Comparison of ENCODE assay signal across 8 mouse cellular contexts in the genomic region with DNA sequence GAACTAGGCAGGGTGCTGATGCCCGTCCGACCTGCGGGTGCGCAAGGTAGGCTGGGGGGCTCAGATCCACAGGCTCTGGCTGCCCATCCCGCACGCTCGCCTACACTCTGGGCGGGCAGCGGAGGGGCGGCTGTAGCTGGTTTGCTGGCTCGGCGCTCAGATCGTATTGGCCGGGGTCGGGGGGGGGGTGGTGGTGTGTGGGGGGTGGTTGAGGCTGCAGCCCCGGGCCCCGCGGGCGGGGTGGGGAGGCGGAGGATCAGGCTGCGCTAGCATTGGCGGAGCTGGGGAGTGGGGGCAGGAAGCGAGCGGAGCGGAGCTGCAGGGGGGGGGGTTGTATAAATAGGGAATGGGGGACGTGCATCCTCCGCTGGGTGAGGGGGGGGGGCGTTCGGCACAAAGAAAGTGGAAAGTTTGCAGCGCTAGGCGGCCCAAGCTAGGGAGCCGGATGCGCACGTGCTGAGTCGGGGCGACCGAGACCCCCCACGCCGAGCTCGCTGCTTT. TPM values are rescaled to one million over a fixed set of nuclear protein-coding genes. Genes with fewer than 3 reads are reported as not detected.
DNase-seq lines count a peak whose midpoint lies in the region; ATAC-seq and TF ChIP-seq lines count a peak whose summit lies in the region.

No protein-coding gene starts in this region.

- ATAC-seq in CD4-positive, CD25-positive, alpha-beta regulatory T cell, adult 4 months: peak; percentile 50
- ATAC-seq in forebrain, embryonic 12.5 days (ENCODE audit: low FRiP score): peak; percentile 82
- ATAC-seq in lung, embryonic 15.5 days (ENCODE audit: borderline replicate concordance, extremely low read depth, low FRiP score, low TSS enrichment): peak; percentile 85

- no peaks in the 10 kb centered on the region; the same call in 1 of the 2 replicates for H3K4me1 ChIP-seq in bone marrow, adult 2 months (ENCODE audit: control insufficient read depth, insufficient read depth, low read length)
- H3K4me1 ChIP-seq in forebrain, embryonic 12.5 days: peaks cover 32% of the 10 kb centered on the region
- peaks cover 35% of the 10 kb centered on the region for H3K4me1 ChIP-seq in lung, embryonic 15.5 days
- peaks cover 39% of the 10 kb centered on the region for H3K4me1 ChIP-seq in olfactory bulb, adult 2 months (ENCODE audit: control insufficient read depth, insufficient read depth, low read length)

- H3K9ac ChIP-seq in forebrain, embryonic 12.5 days: peak overlapping the region; percentile 97
- peak overlapping the region; percentile 99 for H3K9ac ChIP-seq in lung, embryonic 15.5 days

- H3K36me3 ChIP-seq in forebrain, embryonic 12.5 days (replicated peaks): peaks cover 12% of the 10 kb centered on the region
- H3K36me3 ChIP-seq in lung, embryonic 15.5 days: peaks cover 12% of the 10 kb centered on the region

- DNase-seq in heart, postnatal 36 days: peak; percentile 58 to 74
- DNase-seq in layer of hippocampus, adult 2 months (ENCODE audit: low spot score in 2 of 2): peak; percentile 69 to 74
- DNase-seq in thymus, postnatal 14 days: peak; percentile 91

- H3K4me2 ChIP-seq in forebrain, embryonic 12.5 days: peak overlapping the region; percentile 89
- H3K4me2 ChIP-seq in lung, embryonic 15.5 days: peak overlapping the region; percentile 96

- H3K9me3 ChIP-seq in forebrain, embryonic 12.5 days: no peaks in the 10 kb centered on the region
- no peaks in the 10 kb centered on the region for H3K9me3 ChIP-seq in lung, embryonic 15.5 days

- WGBS in bone marrow, adult 2 months: 2% methylated on average over 36 of the region's 40 CpGs
- under 1% methylated on average over 22 of the region's 40 CpGs for WGBS in forebrain, embryonic 12.5 days
- under 1% methylated on average over 33 of the region's 40 CpGs for WGBS in lung, embryonic 15.5 days
- WGBS in olfactory bulb, adult 2 months: under 1% methylated on average over 38 of the region's 40 CpGs

- intact Hi-C loops in heart, postnatal 36 days (cut with DNase I): no loop called here

- H3K27me3 ChIP-seq in forebrain, embryonic 12.5 days: no peaks in the 10 kb centered on the region
- H3K27me3 ChIP-seq in lung, embryonic 15.5 days: no peaks in the 10 kb centered on the region

- H3K27ac ChIP-seq in bone marrow, adult 2 months (ENCODE audit: control insufficient read depth, insufficient read depth, low read depth, low read length, poor library complexity): peak overlapping the region; percentile 98
- H3K27ac ChIP-seq in forebrain, embryonic 12.5 days: peak overlapping the region; percentile 100
- H3K27ac ChIP-seq in layer of hippocampus, adult 2 months: peak overlapping the region; percentile 100
- peak overlapping the region; percentile 100 for H3K27ac ChIP-seq in lung, embryonic 15.5 days
- H3K27ac ChIP-seq in olfactory bulb, adult 2 months (ENCODE audit: insufficient read depth, low read depth, low read length): peak overlapping the region; percentile 99

- peak overlapping the region; percentile 88 for H3K4me3 ChIP-seq in bone marrow, adult 2 months (replicated peaks; ENCODE audit: control insufficient read depth, low read depth, low read length)
- H3K4me3 ChIP-seq in forebrain, embryonic 12.5 days (replicated peaks): peak overlapping the region; percentile 91
- H3K4me3 ChIP-seq in layer of hippocampus, adult 2 months: peak overlapping the region; percentile 97
- H3K4me3 ChIP-seq in lung, embryonic 15.5 days: peak overlapping the region; percentile 90
- H3K4me3 ChIP-seq in olfactory bulb, adult 2 months (ENCODE audit: insufficient read depth, low read depth, low read length): peak overlapping the region; percentile 91

- no peak for TF ChIP-seq CTCF in bone marrow, adult 2 months (IDR thresholded peaks at IDR 0.05; ENCODE audit: control insufficient read depth, insufficient read depth, low read length)
- no peak for TF ChIP-seq CTCF in layer of hippocampus, adult 2 months (conservative IDR thresholded peaks at IDR 0.05)
- no peak for TF ChIP-seq CTCF in olfactory bulb, adult 2 months (IDR thresholded peaks at IDR 0.05; ENCODE audit: insufficient read depth, low read depth, low read length)

- TF ChIP-seq POLR2A in bone marrow, adult 2 months (IDR thresholded peaks at IDR 0.05; ENCODE audit: borderline replicate concordance, control insufficient read depth, low read depth, low read length): no peak
- 0 out of 2 replicates have a peak, but pooled peaks have one; percentile 15 for TF ChIP-seq POLR2A in olfactory bulb, adult 2 months (IDR thresholded peaks at IDR 0.05; ENCODE audit: insufficient read depth, low read depth, low read length)

RNA-seq across cellular contexts. Expression of a gene that starts 0.7 kb away (rescaled TPM):
- 10 to 100 TPM; 14.2 to 17.7 TPM for polyA plus RNA-seq in CD4-positive, CD25-positive, alpha-beta regulatory T cell, adult 4 months (2017; shearing (Covaris generic))
- 33.6 and 53.9 TPM in 2 replicates for polyA plus RNA-seq in bone marrow, adult 2 months (2011; ENCODE audit: insufficient read depth, insufficient read length, low replicate concordance, missing spikeins)
- polyA plus RNA-seq in forebrain, embryonic 12.5 days (2016; fragmentation: Nextera tagmentation; extraction: Ambion mirVana): 126 and 128 TPM in 2 replicates
- 10 to 100 TPM; 24.9 to 31.0 TPM for total RNA-seq in heart, postnatal 36 days (2021)
- total RNA-seq in layer of hippocampus, adult 2 months (2021): 10 to 100 TPM; 55.5 to 56.6 TPM
- polyA plus RNA-seq in lung, embryonic 15.5 days (2015; fragmentation: Nextera tagmentation; extraction: Ambion mirVana): 48.9 and 52.7 TPM in 2 replicates
- polyA plus RNA-seq in olfactory bulb, adult 2 months (2012; ENCODE audit: insufficient read depth, insufficient read length, low replicate concordance, missing spikeins): not detected in 2 replicates

RNA-seq across cellular contexts. Expression of a gene that starts 23.1 kb away (rescaled TPM):
- polyA plus RNA-seq in CD4-positive, CD25-positive, alpha-beta regulatory T cell, adult 4 months (2017; shearing (Covaris generic)): 100 to 1,000 TPM; 175 to 190 TPM
- polyA plus RNA-seq in bone marrow, adult 2 months (2011; ENCODE audit: insufficient read depth, insufficient read length, low replicate concordance, missing spikeins): 50.8 and 78.5 TPM in 2 replicates
- 268 and 271 TPM in 2 replicates for polyA plus RNA-seq in forebrain, embryonic 12.5 days (2016; fragmentation: Nextera tagmentation; extraction: Ambion mirVana)
- total RNA-seq in heart, postnatal 36 days (2021): 10 to 100 TPM; 61.8 to 63.3 TPM
- total RNA-seq in layer of hippocampus, adult 2 months (2021): 10 to 100 TPM; 91.7 to 98.9 TPM
- 251 and 257 TPM in 2 replicates for polyA plus RNA-seq in lung, embryonic 15.5 days (2015; fragmentation: Nextera tagmentation; extraction: Ambion mirVana)
- not detected in 2 replicates for polyA plus RNA-seq in olfactory bulb, adult 2 months (2012; ENCODE audit: insufficient read depth, insufficient read length, low replicate concordance, missing spikeins)

RNA-seq across cellular contexts. Expression of a gene that starts 40.8 kb away (rescaled TPM):
- polyA plus RNA-seq in CD4-positive, CD25-positive, alpha-beta regulatory T cell, adult 4 months (2017; shearing (Covaris generic)): 10 to 100 TPM; 54.8 to 78.5 TPM
- 11.6 and 29.7 TPM in 2 replicates for polyA plus RNA-seq in bone marrow, adult 2 months (2011; ENCODE audit: insufficient read depth, insufficient read length, low replicate concordance, missing spikeins)
- 12.8 and 13.3 TPM in 2 replicates for polyA plus RNA-seq in forebrain, embryonic 12.5 days (2016; fragmentation: Nextera tagmentation; extraction: Ambion mirVana)
- 10 to 100 TPM; 49.4 to 66.2 TPM for total RNA-seq in heart, postnatal 36 days (2021)
- total RNA-seq in layer of hippocampus, adult 2 months (2021): 10 to 100 TPM; 35.9 to 41.5 TPM
- polyA plus RNA-seq in lung, embryonic 15.5 days (2015; fragmentation: Nextera tagmentation; extraction: Ambion mirVana): 10.8 and 11.0 TPM in 2 replicates
- not detected in 2 replicates for polyA plus RNA-seq in olfactory bulb, adult 2 months (2012; ENCODE audit: insufficient read depth, insufficient read length, low replicate concordance, missing spikeins)

Comparison
In these comparisons a context has a peak if more than half of its experiments do, and no peak if none do; other contexts are left out.
1. Peak in every context shown above with its lines: DNase-seq, ATAC-seq, H3K4me3 ChIP-seq and H3K27ac ChIP-seq.